Comparison of ENCODE assay signal across 20 mouse cellular contexts in the genomic region with DNA sequence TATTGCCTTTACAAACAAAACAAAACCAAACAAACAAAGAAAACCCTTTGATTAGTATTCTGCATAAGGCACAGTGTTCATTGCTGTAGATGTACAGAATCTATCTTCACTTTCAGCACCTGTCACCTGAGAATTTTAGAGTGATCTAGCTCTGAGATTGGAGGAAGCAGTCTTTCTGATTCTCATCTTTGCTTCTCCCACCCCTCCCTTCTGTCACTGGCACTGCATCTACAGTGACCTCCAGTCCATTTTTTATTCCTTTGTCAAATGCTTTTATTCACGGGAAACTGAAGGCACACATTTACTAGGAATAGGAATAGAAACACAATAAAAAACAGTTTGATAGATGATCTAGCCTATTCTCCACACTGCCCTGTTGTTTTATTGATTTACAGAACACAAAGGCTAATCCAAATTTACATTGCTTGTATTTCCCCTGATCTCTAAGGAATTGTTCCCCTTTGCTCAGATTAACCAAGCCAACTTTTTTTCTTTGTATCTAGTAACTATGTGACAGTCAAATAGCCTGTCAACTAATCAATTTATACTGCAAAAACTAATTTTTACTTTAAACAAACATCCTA.
DNase-seq lines count a peak whose midpoint lies in the region; ATAC-seq and TF ChIP-seq lines count a peak whose summit lies in the region.
"Had no signal": no experiment of that assay in that cellular context is flagged by ENCODE, and none has a peak within 500 bp of the region (broad histone marks: within the 10 kb centered on the region; RNA-seq: fewer than 3 reads in every experiment).

No protein-coding gene starts in this region.

- ATAC-seq in neural tube, embryonic 11.5 days (ENCODE audit: insufficient read depth, low FRiP score, low TSS enrichment), result peak; percentile 39
- peak; percentile 22; the same call in 1 of the 2 replicates for ATAC-seq in hindbrain, postnatal 0 days
- ATAC-seq in midbrain, embryonic 16.5 days, result peak; percentile 47; the same call in 1 of the 2 replicates
- ATAC-seq: inflammation-experienced regulatory T-cells, adult 6 months had no signal

- no peak overlapping the region for H3K4me3 ChIP-seq in neural tube, embryonic 11.5 days (ENCODE audit: low read depth, low read length)
- no peak overlapping the region for H3K4me3 ChIP-seq in hindbrain, postnatal 0 days (ENCODE audit: low read length)
- H3K4me3 ChIP-seq in midbrain, embryonic 16.5 days (ENCODE audit: low read depth, low read length), result no peak overlapping the region
- H3K4me3 ChIP-seq: gastrocnemius, adult 2 months; heart, embryonic 12.5 days; lung, embryonic 15.5 days had no signal

- H3K27me3 ChIP-seq in neural tube, embryonic 11.5 days (ENCODE audit: control insufficient read depth, insufficient read depth, low read length), result no peaks in the 10 kb centered on the region
- no peaks in the 10 kb centered on the region for H3K27me3 ChIP-seq in hindbrain, postnatal 0 days (ENCODE audit: insufficient read depth, low read length)
- no peaks in the 10 kb centered on the region for H3K27me3 ChIP-seq in midbrain, embryonic 16.5 days (ENCODE audit: control insufficient read depth, insufficient read depth, low read depth, low read length)
- H3K27me3 ChIP-seq: heart, embryonic 12.5 days; lung, embryonic 15.5 days had no signal

- TF ChIP-seq CTCF in hindbrain, postnatal 0 days (IDR thresholded peaks at IDR 0.05; ENCODE audit: low read depth), result no peak

- peak; percentile 26 for DNase-seq in neural tube, embryonic 11.5 days (ENCODE audit: low spot score)
- no peak for DNase-seq in neural tube, embryonic 10.5 days (ENCODE audit: extremely low spot score, low spot score)
- DNase-seq in hindbrain, postnatal 0 days (ENCODE audit: low spot score), result peak; percentile 27
- DNase-seq in retina, postnatal 1 day, result peak; percentile 13
- DNase-seq in lung, postnatal 14 days, result no peak
- DNase-seq in Muller cell, postnatal 12 days (ENCODE audit: inconsistent ontology term), result no peak
- DNase-seq in kidney, postnatal 36 days, result no peak
- DNase-seq: B cell, adult 2 months; cerebellum, adult 8-10 months; gastrocnemius, adult 2 months; heart, postnatal 14 days; kidney, adult 9 months; kidney, postnatal 4 days; thymus, postnatal 4 days had no signal

- H3K9me3 ChIP-seq in neural tube, embryonic 11.5 days (ENCODE audit: control insufficient read depth, low read length), result no peaks in the 10 kb centered on the region
- H3K9me3 ChIP-seq in hindbrain, postnatal 0 days (ENCODE audit: low read length), result no peaks in the 10 kb centered on the region
- no peaks in the 10 kb centered on the region for H3K9me3 ChIP-seq in midbrain, embryonic 16.5 days (replicated peaks; ENCODE audit: control insufficient read depth, low read length, poor library complexity, severe bottlenecking)
- H3K9me3 ChIP-seq: heart, embryonic 12.5 days; lung, embryonic 15.5 days had no signal

- WGBS in neural tube, embryonic 11.5 days, result 42% methylated on average over 1 of the region's 1 CpGs
- WGBS in hindbrain, postnatal 0 days, result 25% methylated on average over 1 of the region's 1 CpGs
- WGBS in midbrain, embryonic 16.5 days, result 3% methylated on average over 1 of the region's 1 CpGs

- H3K4me2 ChIP-seq in neural tube, embryonic 11.5 days (ENCODE audit: low read depth), result no peak overlapping the region
- no peak overlapping the region for H3K4me2 ChIP-seq in hindbrain, postnatal 0 days (ENCODE audit: low read depth, low read length)
- H3K4me2 ChIP-seq in midbrain, embryonic 16.5 days (ENCODE audit: low read length), result no peak overlapping the region
- H3K4me2 ChIP-seq: heart, embryonic 12.5 days; lung, embryonic 15.5 days had no signal

- H3K36me3 ChIP-seq in neural tube, embryonic 11.5 days (ENCODE audit: control insufficient read depth, insufficient read depth, low read length), result no peaks in the 10 kb centered on the region
- H3K36me3 ChIP-seq in hindbrain, postnatal 0 days (ENCODE audit: insufficient read depth, low read length), result no peaks in the 10 kb centered on the region
- no peaks in the 10 kb centered on the region for H3K36me3 ChIP-seq in midbrain, embryonic 16.5 days (ENCODE audit: control insufficient read depth, insufficient read depth, low read length)
- H3K36me3 ChIP-seq: heart, embryonic 12.5 days; lung, embryonic 15.5 days had no signal

- H3K27ac ChIP-seq in neural tube, embryonic 11.5 days (ENCODE audit: low read depth, low read length), result peak overlapping the region; percentile 74
- peak overlapping the region; percentile 62; the same call in 1 of the 2 replicates for H3K27ac ChIP-seq in hindbrain, postnatal 0 days
- H3K27ac ChIP-seq in midbrain, embryonic 16.5 days (ENCODE audit: low read length), result peak overlapping the region; percentile 72
- H3K27ac ChIP-seq: gastrocnemius, adult 2 months; liver, embryonic 14.5 days; lung, embryonic 15.5 days; macrophage had no signal

- peaks cover 5% of the 10 kb centered on the region; the same call in 1 of the 2 replicates for H3K4me1 ChIP-seq in neural tube, embryonic 11.5 days (ENCODE audit: control insufficient read depth, insufficient read depth, low read length)
- no peaks in the 10 kb centered on the region for H3K4me1 ChIP-seq in hindbrain, postnatal 0 days (ENCODE audit: insufficient read depth, low read length)
- peaks cover 34% of the 10 kb centered on the region for H3K4me1 ChIP-seq in midbrain, embryonic 16.5 days (ENCODE audit: control insufficient read depth, insufficient read depth, low read length)
- H3K4me1 ChIP-seq: heart, embryonic 12.5 days; lung, embryonic 15.5 days had no signal

- no peak overlapping the region for H3K9ac ChIP-seq in neural tube, embryonic 11.5 days (ENCODE audit: low read length)
- H3K9ac ChIP-seq in hindbrain, postnatal 0 days (replicated peaks; ENCODE audit: low read length), result no peak overlapping the region
- H3K9ac ChIP-seq in midbrain, embryonic 16.5 days (ENCODE audit: low read depth, low read length), result no peak overlapping the region
- H3K9ac ChIP-seq: heart, embryonic 12.5 days; liver, embryonic 14.5 days; lung, embryonic 15.5 days had no signal

Comparison
In these comparisons a context has a peak if more than half of its experiments do, and no peak if none do; other contexts are left out.
1. DNase-seq: peak in neural tube, embryonic 11.5 days (single experiment), hindbrain, postnatal 0 days (single experiment) and retina, postnatal 1 day (single experiment); none in neural tube, embryonic 10.5 days (single experiment), lung, postnatal 14 days (single experiment), Muller cell, postnatal 12 days (single experiment) and kidney, postnatal 36 days (0 of 2).
2. Peak in every context shown above with its lines, with median percentiles within 50 percentile points of each other: ATAC-seq and H3K27ac ChIP-seq.